Mouse (Mus musculus): ENCODE results near the gene E130218I03Rik.

Gene E130218I03Rik

DNA sequence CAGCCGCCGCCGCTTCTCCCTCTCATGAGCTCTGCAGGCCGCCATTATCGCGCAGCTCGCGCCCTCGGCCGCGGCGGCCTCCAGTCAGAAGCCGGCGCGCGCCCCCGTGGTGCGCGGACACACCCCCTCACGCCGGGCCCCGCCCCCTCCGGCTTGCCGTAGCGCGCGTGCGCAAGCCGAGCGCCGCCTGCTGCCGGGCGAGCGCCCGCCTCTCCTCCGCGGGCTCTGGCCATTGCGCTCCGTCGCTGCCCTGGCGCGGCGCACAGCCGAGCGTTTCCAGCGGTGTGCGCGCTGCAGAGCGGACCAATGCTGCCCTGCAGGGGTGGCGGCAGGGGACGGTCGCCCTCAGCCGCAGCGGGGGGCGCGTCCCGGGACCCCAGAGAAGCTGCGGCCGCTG, 43.7 kb downstream of the E130218I03Rik start:
- peak; percentile 98 for DNase-seq (ENCODE audit: low spot score)

DNA sequence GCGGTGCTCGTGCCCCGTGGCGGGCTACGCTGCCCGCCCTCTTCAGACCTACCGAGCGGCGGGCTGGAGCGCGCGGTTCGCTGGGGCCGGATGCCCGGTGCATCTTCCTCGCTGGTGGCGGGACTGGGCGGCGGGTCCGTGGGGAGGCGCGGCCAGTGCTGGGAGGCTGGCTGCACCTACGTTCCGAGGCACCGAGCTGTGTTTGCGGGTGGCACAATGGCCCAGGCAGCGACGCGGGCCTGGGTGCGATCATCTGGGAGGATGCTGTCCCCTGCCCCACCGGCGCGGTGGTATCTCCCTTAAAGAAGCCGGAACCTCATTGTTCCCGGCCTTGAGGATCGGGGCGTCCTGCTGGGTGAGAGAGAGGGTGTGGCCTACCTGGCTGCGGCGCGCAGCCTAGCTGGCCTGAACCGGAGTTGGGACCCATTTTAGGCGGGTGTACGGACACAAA, 44.1 kb downstream of the E130218I03Rik start, which contains the start of gene Pdik1l:
Pdik1l (minus strand) TSS at position 321 of the 451 bp plus-strand sequence.
- peak; percentile 72 for DNase-seq (ENCODE audit: low spot score)

DNA sequence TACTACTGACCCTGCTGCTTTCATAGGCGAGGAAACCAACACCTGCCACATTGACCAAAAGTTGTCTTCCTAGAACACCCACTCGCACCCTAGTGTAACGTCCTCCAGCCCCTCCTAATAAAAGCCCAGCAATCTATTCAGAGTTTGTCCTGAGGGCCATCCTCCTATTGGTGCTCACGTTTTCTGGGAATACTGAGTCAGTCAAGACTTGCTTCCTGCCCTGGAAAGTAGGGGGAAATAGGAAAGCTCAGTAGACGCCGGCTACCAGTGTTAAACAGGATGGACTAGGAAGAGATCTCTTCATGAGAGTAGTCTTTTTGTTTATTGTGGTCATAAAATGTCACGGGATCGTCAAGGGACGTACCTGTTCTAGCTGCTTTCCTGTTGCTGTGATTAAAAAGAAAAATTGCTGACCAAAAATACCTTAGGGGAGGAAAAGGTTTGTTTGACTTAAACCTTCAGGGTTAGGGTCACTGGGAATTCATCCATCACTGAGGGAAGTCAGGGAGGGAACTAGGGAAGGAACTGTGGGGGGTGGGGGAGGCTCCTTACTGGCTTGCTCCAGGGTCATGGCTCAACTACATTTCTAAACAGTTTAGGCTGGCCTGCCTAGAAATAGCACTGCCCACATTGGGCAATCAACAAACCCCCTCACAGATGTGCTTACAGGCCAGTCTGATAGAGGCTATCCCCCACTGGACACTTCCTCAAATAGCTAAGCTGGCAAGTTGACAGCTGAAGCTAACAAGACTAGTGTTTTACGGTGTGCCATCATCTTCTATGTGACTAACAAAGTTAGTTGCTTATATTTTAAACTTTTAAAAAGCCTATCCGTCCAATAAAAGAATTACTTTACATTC, 45.2 kb downstream of the E130218I03Rik start:
- no peak for DNase-seq (ENCODE audit: low spot score)

DNA sequence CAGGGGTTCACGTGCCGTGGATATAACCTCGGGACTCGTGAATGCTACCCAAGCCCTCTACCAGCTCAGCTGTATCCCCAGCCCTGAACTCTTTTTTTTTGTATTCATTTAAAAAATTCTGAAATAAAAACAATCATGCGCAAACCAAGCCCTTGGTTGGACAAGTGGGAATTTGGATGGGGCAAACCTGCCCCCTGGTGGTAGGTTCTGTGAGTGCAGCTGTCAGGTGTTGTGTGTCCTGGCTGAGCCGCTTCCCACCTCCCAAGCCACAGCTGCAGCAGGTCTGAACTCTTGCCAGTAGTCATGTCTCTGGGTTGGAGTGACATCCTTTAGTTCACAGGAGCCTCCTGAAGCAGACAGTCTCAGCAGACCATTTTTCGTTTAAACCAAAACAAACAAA, 48.6 kb downstream of the E130218I03Rik start:
- DNase-seq (ENCODE audit: low spot score): peak; percentile 68

DNA sequence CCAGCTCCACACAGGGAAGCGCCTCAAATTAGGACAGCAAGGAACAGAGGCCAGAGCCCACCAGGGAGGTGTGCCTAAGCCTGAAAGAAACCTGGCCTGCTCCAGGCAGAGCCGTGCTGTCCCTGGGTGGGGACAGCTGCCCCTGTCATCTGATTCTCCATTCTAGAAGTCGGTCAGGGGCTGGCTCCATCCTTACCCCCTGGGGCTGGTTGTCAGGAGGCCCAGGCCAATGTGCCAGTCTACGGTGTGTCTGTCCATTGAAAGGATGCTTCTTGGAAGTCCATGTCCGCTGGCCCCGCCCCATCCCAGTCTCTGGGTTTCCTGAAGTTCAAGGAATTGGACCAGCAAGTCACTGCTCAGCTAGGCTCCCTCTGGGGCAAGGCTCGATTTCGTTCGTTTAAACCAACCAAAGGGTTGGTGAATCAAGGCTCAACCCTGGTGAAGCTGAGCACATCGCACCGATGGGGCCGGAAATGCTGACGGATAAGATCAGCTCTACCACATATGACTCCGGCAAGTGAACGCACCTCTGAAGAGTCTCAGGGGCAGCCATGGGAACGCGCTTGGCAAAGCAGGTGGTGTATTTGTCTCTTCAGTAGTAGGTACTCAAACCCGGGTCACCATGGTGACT, 49.7 kb downstream of the E130218I03Rik start:
- DNase-seq (ENCODE audit: low spot score): no peak

DNA sequence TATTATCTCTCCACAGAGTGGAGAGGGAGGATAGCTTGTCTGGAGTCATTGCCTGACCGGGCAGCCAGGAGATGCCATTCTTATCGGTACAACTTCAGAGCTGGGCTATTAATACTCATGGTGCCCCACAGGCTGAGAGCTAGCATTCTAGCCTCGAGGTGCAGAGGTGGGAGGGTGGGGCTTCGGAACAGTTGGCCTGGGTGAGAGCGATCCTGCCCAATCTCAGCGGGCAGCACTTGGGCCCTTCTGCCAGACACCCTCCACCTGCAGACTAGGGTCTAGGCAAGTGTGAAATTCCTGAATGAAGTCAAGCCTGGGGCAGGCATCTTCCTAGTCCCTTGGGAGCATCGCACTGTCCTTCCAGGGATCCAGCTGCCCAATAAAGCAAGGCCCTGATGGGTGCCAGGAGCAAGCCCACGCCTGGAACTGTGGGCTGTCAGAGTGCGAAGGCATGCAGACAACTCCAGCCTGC, 50.3 kb downstream of the E130218I03Rik start:
- DNase-seq (ENCODE audit: low spot score): no peak

Measured in spleen, adult 12 weeks (tissue).